Mouse (Mus musculus) heart, postnatal 0 days (tissue): ENCODE data around the gene Nanog.

Experiments used
- CTCF ChIP-seq: IDR thresholded peaks from 2 replicates; pipeline ENCODE4 v1.5.1; 2016; ENCODE audit warnings: antibody characterized with exemption, control low read depth, low read depth
- EP300 ChIP-seq: IDR thresholded peaks from 2 replicates; pipeline ENCODE4 v1.6.1; 2016; ENCODE audit warnings: antibody characterized with exemption, low read depth

DNA sequence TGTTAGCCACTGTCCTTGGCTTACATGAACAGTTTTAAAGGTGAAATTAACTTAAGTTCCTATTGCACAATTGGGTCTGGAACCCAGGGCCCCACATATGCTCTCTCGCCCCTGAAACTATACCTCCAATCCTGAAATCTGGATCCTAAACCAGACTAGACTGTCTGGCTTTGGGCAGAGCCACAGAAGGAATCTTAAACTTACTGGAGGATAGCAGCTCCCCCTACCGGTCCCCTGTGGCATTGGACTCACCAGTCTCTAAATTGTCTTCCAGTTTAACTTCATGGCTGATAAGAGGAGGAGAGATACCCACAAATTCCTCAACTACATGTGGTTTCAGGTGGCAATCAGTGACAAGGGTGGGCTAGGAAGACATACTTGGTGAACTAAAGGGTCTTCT, 12.7 kb downstream of the Nanog start:
- TF ChIP-seq EP300 (no peak), CTCF (peak; percentile 75)
